Mouse (Mus musculus): ENCODE results near the gene Tmem53. TPM values are rescaled to one million over a fixed set of nuclear protein-coding genes. Genes with fewer than 3 reads are reported as not detected.

Tmem53 gene
- polyA plus RNA-seq, 1 experiment from 2014 or later, result 12.4 TPM

DNA sequence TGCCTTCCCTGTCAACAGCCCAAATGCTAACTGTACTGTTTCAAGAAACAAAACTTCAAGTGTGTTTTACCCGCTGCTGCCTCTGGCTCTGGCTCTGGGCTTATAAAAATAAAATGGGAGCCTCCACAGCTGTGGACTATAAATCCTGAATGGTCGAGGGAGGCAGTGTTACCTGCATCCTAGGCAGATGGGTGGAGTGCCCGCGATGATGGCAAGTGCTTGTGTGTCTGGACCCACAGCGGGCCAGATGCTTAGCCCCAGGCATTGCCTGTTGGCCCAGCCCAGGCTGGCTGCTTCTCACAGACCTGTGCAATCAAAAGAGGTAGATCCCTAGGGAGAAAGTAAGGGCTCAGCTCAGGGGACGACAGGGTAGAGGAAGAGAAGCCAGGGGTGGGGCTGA, 65.0 kb downstream of the Tmem53 start:
- TF ChIP-seq CTCF (IDR thresholded peaks at IDR 0.05; ENCODE audit: low read depth), result no peak
- 33% methylated on average over 6 of the region's 6 CpGs for WGBS
- no peak overlapping the region for H3K4me3 ChIP-seq (ENCODE audit: low read depth, low read length)
- DNase-seq (no peak), ATAC-seq (ENCODE audit: insufficient read depth) (no peak)
- H3K27me3 ChIP-seq (ENCODE audit: insufficient read depth, low read length), result peaks cover 70% of the 10 kb centered on the region
- H3K4me2 ChIP-seq, result no peak overlapping the region
- no peaks in the 10 kb centered on the region for H3K4me1 ChIP-seq (ENCODE audit: insufficient read depth)
- H3K36me3 ChIP-seq (ENCODE audit: insufficient read depth), result no peaks in the 10 kb centered on the region
- H3K9me3 ChIP-seq (ENCODE audit: low read depth, low read length), result no peaks in the 10 kb centered on the region
- no peak overlapping the region for H3K9ac ChIP-seq
- H3K27ac ChIP-seq (ENCODE audit: low read depth), result no peak overlapping the region

DNA sequence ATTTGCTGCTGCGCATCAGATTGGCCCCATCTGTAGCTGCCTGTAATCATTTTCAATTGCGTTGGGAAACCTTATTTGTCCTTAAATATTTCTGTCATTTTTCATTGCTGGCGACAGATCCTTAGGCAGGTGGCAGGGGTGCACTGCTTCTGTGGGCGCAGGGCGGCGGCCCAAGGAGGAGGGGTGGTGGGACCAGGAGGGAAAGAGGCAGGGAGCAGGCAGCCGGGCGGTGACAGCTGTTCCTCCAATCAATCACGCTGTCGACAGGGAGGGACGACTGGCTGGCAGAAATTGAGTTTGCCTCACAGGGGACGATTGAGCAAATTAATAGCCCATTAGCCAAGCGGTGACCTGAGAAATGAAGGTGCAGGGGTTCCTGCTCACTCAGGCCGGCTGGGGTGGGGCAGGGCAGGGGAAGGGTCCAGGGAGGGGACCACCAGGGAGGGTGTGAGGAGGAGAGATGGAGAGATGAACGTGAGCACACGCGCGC, 66.0 kb downstream of the Tmem53 start:
- no peak for ATAC-seq (ENCODE audit: insufficient read depth)
- H3K27me3 ChIP-seq (ENCODE audit: insufficient read depth, low read length), result peaks cover 70% of the 10 kb centered on the region
- no peak for DNase-seq

More for the DNA sequence above, 66.0 kb downstream of the Tmem53 start:
- H3K36me3 ChIP-seq (ENCODE audit: insufficient read depth), result no peaks in the 10 kb centered on the region
- no peak for TF ChIP-seq CTCF (IDR thresholded peaks at IDR 0.05; ENCODE audit: low read depth)
- no peaks in the 10 kb centered on the region for H3K4me1 ChIP-seq (ENCODE audit: insufficient read depth)
- no peak overlapping the region for H3K4me2 ChIP-seq
- H3K4me3 ChIP-seq (ENCODE audit: low read depth, low read length), result no peak overlapping the region
- 7% methylated on average over 18 of the region's 18 CpGs for WGBS
- H3K9me3 ChIP-seq (ENCODE audit: low read depth, low read length), result no peaks in the 10 kb centered on the region
- H3K27ac ChIP-seq (ENCODE audit: low read depth), result no peak overlapping the region
- no peak overlapping the region for H3K9ac ChIP-seq

Other genes starting within 250 kb of the Tmem53 start
- 43.5 and 45.2 TPM in 2 replicates for gene Eif2b3, start 232.5 kb upstream of the Tmem53 start, polyA plus RNA-seq (2014; fragmentation: Nextera tagmentation; extraction: Ambion mirVana)
- 12.2 and 14.1 TPM in 2 replicates for gene Ptch2, start 155.9 kb upstream of the Tmem53 start, polyA plus RNA-seq (2014; fragmentation: Nextera tagmentation; extraction: Ambion mirVana)
- 6.7 and 7.6 TPM in 2 replicates for gene Btbd19, start 126.2 kb upstream of the Tmem53 start, polyA plus RNA-seq (2014; fragmentation: Nextera tagmentation; extraction: Ambion mirVana)
- gene Tctex1d4, start 125.2 kb upstream of the Tmem53 start, polyA plus RNA-seq (2014; fragmentation: Nextera tagmentation; extraction: Ambion mirVana), result not detected in 2 replicates
- 4.2 and 5.1 TPM in 2 replicates for gene Plk3, start 118.0 kb upstream of the Tmem53 start, polyA plus RNA-seq (2014; fragmentation: Nextera tagmentation; extraction: Ambion mirVana)
- gene Rps8, start 95.7 kb upstream of the Tmem53 start, polyA plus RNA-seq (2014; fragmentation: Nextera tagmentation; extraction: Ambion mirVana), result 1,312 and 1,358 TPM in 2 replicates
- 78.9 and 85.9 TPM in 2 replicates for gene Kif2c, start 69.3 kb upstream of the Tmem53 start, polyA plus RNA-seq (2014; fragmentation: Nextera tagmentation; extraction: Ambion mirVana)
- gene Armh1, start 174 bp downstream of the Tmem53 start, polyA plus RNA-seq (2014; fragmentation: Nextera tagmentation; extraction: Ambion mirVana), result 0.18 and 0.43 TPM in 2 replicates
- 65.4 and 76.1 TPM in 2 replicates for gene Rnf220, start 245.1 kb downstream of the Tmem53 start, polyA plus RNA-seq (2014; fragmentation: Nextera tagmentation; extraction: Ambion mirVana)